Mouse (Mus musculus) midbrain, embryonic 15.5 days (tissue): ENCODE measurements around the gene C1rl. TPM values are rescaled to one million over a fixed set of nuclear protein-coding genes. Genes with fewer than 3 reads are reported as not detected.
"Not testable (repeated sequence)": the region's sequence is repeated elsewhere in the genome, so short reads cannot be mapped to it uniquely, and the experiment has no call there.

Experiments used
- ATAC-seq: fragments of 200-750 bp; cut with Nextera tagmentation; replicated peaks from 2 replicates; pipeline ENCODE4 v1.8.0; 2017; ENCODE audit warnings: moderate TSS enrichment
- H3K27ac ChIP-seq: fragments of 300-500 bp; sonication (generic); 2 replicates; pipeline ENCODE4 v1.5.1; 2015; ENCODE audit warnings: mild to moderate bottlenecking, inconsistent platforms
- H3K27me3 ChIP-seq: fragments of 300-500 bp; sonication (generic); replicated peaks from 2 replicates; pipeline ENCODE4 v1.6.1; 2015; ENCODE audit warnings: inconsistent platforms
- H3K36me3 ChIP-seq: fragments of 300-500 bp; sonication (generic); replicated peaks from 2 replicates; pipeline ENCODE4 v1.6.1; 2015; ENCODE audit warnings: inconsistent platforms
- H3K4me1 ChIP-seq: fragments of 300-500 bp; sonication (generic); 2 replicates; pipeline ENCODE4 v1.6.1; 2015; ENCODE audit warnings: inconsistent platforms
- H3K4me2 ChIP-seq: fragments of 300-500 bp; sonication (generic); 2 replicates; pipeline ENCODE4 v1.6.1; 2015; ENCODE audit warnings: inconsistent platforms, mild to moderate bottlenecking, moderate library complexity
- H3K4me3 ChIP-seq: fragments of 300-500 bp; sonication (generic); 2 replicates; pipeline ENCODE4 v1.5.1; 2015; ENCODE audit warnings: mild to moderate bottlenecking, inconsistent platforms
- H3K9ac ChIP-seq: fragments of 300-500 bp; sonication (generic); 2 replicates; pipeline ENCODE4 v1.6.1; 2015; ENCODE audit warnings: mild to moderate bottlenecking, inconsistent platforms
- H3K9me3 ChIP-seq: fragments of 300-500 bp; sonication (generic); 2 replicates; pipeline ENCODE4 v1.6.1; 2016; ENCODE audit warnings: inconsistent platforms
- WGBS: fragments of 180-500 bp; shearing (Covaris S2); methylation state at CpG from one replicate; pipeline ENCODE4 v1.1.7; 2015; ENCODE audit warnings: mixed read lengths; 5-methylcytosine and 5-hydroxymethylcytosine counted together
- polyA plus RNA-seq: library from polyadenylated mRNA; unstranded; fragments of >200 nt; fragmentation: Nextera tagmentation; extraction: Ambion mirVana; gene quantifications from 2 replicates; pipeline ENCODE4 v1.2.1, GENCODE M21; 2015

The C1rl gene
- polyA plus RNA-seq, 1 experiment from 2014 or later = 0.30 TPM

DNA sequence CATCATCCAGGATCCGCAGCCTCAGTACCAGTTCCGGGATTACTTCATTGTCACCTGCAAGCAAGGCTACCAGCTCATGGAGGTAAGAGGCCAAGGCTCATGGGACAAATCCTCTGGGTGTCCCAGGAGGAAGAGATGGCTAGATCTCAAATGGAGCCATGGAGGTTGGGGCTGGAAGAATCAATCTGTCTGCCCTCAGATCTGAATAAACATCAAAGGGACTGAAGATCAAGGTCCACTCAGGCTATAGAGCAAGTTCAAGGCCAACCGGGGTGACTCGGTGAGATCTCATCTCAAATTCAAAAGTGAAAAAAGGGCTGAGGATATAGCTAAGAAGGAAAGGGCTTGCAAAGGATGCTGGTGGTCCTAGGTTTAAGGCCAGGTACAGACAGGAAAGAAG lies 24.8 kb downstream of the C1rl start:
- ATAC-seq = not testable (repeated sequence)
- WGBS = 96% methylated on average over 4 of the region's 4 CpGs

GRCm38 (mm10) chr6:124522082-124522481 lies 29.2 kb downstream of the C1rl start:
- not testable (repeated sequence) for H3K4me1 ChIP-seq, ATAC-seq

More for the DNA sequence above, 24.8 kb downstream of the C1rl start:
- H3K4me2 ChIP-seq, H3K9ac ChIP-seq, H3K4me1 ChIP-seq, H3K9me3 ChIP-seq, H3K36me3 ChIP-seq, H3K27ac ChIP-seq, H3K27me3 ChIP-seq, H3K4me3 ChIP-seq: not testable (repeated sequence)

DNA sequence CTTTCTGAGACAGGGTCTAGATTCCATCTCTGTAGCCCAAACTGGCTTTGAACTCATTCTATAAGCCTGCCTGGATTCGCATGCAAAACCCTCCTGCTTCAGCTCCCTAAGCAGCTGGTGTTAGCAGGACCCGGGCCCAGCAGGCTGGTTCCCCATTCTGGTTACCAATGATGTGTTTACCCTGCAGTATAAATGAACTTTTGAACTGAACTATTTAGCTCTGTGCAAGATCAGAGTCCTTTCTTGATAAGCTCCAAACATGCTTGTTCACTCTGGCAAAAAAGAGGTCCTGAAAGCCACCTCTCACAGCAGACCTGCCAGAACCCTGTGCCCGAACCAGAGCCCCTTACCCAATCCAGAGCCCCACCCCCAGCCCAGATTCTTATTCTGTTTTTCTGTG lies 35.0 kb downstream of the C1rl start:
- Histone ChIP-seq H3K27me3 (no peaks in the 10 kb centered on the region), H3K4me1 (no peaks in the 10 kb centered on the region), H3K9ac (no peak overlapping the region), H3K4me2 (no peak overlapping the region), H3K9me3 (no peaks in the 10 kb centered on the region), H3K27ac (no peak overlapping the region), H3K4me3 (no peak overlapping the region), H3K36me3 (no peaks in the 10 kb centered on the region)
- no peak for ATAC-seq
- WGBS = 74% methylated on average over 3 of the region's 3 CpGs

More at GRCm38 (mm10) chr6:124522082-124522481, 29.2 kb downstream of the C1rl start:
- not testable (repeated sequence) for H3K4me2 ChIP-seq, H3K9ac ChIP-seq, H3K9me3 ChIP-seq, H3K27me3 ChIP-seq, H3K4me3 ChIP-seq, H3K36me3 ChIP-seq, H3K27ac ChIP-seq
- 74% methylated on average over 7 of the region's 7 CpGs for WGBS

DNA sequence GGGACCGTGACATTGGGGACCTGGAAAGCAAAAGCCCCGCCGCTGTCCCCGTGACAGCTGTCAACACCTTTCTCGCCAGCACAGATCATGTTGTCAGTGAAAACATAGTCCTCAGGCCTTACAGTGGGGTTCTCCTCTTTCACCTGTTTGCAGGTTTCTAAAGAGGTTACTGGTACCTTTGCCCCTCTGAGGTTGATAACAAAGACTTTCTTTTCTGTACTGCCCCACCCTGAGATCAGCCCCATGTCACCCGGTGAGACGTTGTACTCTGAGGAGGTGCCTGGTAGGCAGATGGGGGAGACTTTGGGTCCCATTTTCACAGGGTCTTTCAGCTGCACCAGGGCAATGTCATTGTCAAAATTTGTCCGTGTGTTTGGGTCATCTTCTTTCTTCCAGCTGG lies 38.2 kb downstream of the C1rl start:
- no peaks in the 10 kb centered on the region for H3K27me3 ChIP-seq
- no peak for ATAC-seq
- WGBS = 90% methylated on average over 8 of the region's 8 CpGs
- no peak overlapping the region for H3K4me2 ChIP-seq
- no peaks in the 10 kb centered on the region for H3K4me1 ChIP-seq
- no peak overlapping the region for H3K9ac ChIP-seq
- no peak overlapping the region for H3K27ac ChIP-seq
- no peaks in the 10 kb centered on the region for H3K9me3 ChIP-seq
- H3K4me3 ChIP-seq = no peak overlapping the region
- H3K36me3 ChIP-seq = no peaks in the 10 kb centered on the region

DNA sequence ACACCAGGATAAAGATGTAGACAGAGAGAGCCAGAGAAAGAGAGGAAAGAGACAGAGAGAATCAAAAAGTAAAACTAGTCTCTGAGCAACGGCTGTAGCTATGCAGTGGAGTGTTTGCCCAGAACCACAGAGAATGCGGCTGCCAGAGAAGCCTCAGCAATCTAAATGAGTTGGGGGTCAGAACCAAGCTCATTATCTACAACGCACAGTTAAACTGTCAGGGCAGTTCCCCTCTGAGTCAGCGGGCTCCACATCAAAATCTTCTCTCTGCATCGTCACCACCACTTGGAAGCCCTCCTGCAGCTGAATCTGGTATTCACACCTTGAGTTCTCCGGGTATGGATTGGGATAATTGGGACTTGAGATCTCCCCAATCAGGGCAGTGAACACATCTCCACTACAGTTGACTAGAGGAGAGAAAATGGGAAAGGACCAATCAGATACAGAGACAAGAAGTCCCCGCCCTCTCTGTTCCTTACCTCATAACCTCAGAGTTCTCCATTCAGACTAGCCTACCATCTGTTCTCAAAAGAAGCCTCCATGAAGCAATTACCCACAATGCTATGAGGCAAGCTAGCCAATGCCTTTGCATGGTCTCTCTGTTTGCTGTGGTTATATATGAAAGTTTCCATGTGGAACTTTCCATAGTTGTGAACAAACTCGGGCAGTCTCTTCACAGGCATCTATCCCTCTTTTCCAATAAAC lies 43.4 kb downstream of the C1rl start:
- not testable (repeated sequence) for H3K4me3 ChIP-seq, H3K4me2 ChIP-seq, H3K27ac ChIP-seq, H3K4me1 ChIP-seq, H3K9ac ChIP-seq, ATAC-seq, H3K27me3 ChIP-seq, H3K9me3 ChIP-seq, H3K36me3 ChIP-seq
- WGBS = 83% methylated on average over 8 of the region's 8 CpGs

- not testable (repeated sequence) for ATAC-seq, H3K9me3 ChIP-seq, H3K9ac ChIP-seq, H3K27ac ChIP-seq, H3K27me3 ChIP-seq, H3K4me1 ChIP-seq, H3K36me3 ChIP-seq, H3K4me2 ChIP-seq, H3K4me3 ChIP-seq
- 87% methylated on average over 2 of the region's 2 CpGs for WGBS
Measured at GRCm38 (mm10) chr6:124541176-124541575, 48.3 kb downstream of the C1rl start.

- not testable (repeated sequence) for H3K4me3 ChIP-seq, H3K4me1 ChIP-seq, H3K9ac ChIP-seq, H3K27ac ChIP-seq, ATAC-seq, H3K27me3 ChIP-seq, H3K4me2 ChIP-seq, H3K9me3 ChIP-seq, H3K36me3 ChIP-seq
- WGBS = 3% methylated on average over 1 of the region's 1 CpGs
Measured at GRCm38 (mm10) chr6:124542284-124542683, 49.4 kb downstream of the C1rl start, which contains the start of gene C1s1. Gene C1s1 (minus strand): TSS chr6:124542359.

- no peaks in the 10 kb centered on the region for H3K36me3 ChIP-seq
- H3K9me3 ChIP-seq = no peaks in the 10 kb centered on the region
- 91% methylated on average over 6 of the region's 6 CpGs for WGBS
- ATAC-seq = no peak
- no peak overlapping the region for H3K9ac ChIP-seq
- no peaks in the 10 kb centered on the region for H3K4me1 ChIP-seq
- no peak overlapping the region for H3K4me3 ChIP-seq
- H3K4me2 ChIP-seq = no peak overlapping the region
- H3K27ac ChIP-seq = no peak overlapping the region
- no peaks in the 10 kb centered on the region for H3K27me3 ChIP-seq
Measured at GRCm38 (mm10) chr6:124544466-124544865, 51.6 kb downstream of the C1rl start.

DNA sequence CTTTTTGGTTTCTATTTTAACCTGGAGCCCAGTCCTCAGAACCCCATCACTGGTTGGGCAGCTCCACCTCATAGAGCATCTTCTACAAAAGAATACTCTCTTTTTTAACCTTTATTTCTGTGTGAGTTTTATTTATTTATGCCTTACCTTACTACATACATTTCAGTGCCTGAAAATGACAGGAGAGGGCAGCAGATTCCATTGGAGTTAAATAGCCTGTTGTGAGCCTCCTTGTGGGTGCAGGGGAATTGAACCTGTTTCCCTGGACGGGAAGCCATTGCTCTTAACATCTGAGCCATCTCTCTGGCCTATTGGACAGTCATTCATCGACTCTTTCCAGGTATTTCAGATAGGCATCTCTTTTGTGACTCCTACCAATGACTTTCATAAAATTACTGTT lies 52.5 kb downstream of the C1rl start:
- 87% methylated on average over 2 of the region's 2 CpGs for WGBS
- no peak overlapping the region for H3K4me2 ChIP-seq
- H3K9ac ChIP-seq = no peak overlapping the region
- no peak for ATAC-seq
- no peaks in the 10 kb centered on the region for H3K4me1 ChIP-seq
- no peaks in the 10 kb centered on the region for H3K36me3 ChIP-seq
- no peaks in the 10 kb centered on the region for H3K9me3 ChIP-seq
- no peak overlapping the region for H3K27ac ChIP-seq
- no peak overlapping the region for H3K4me3 ChIP-seq
- H3K27me3 ChIP-seq = no peaks in the 10 kb centered on the region

DNA sequence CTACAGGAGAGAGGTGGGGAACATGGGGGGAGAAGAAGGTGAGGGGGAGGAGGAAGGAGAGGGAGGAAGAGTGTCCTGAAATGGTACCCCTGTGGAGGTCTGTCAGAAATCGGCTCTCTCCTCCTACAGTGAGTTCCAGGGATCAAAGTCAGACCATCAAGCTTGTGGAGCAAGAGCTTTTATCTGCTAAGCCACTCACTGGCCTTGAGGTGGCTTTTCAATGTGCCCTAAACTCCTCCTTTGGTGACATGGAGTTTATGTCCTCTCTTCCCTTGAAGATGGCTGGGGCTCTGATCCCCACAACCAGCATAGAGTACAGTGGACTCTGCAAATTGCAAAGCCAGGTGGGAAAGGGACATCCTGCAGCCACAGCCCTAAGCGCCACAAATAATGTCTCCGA lies 55.1 kb downstream of the C1rl start:
- not testable (repeated sequence) for ATAC-seq, H3K36me3 ChIP-seq, H3K27ac ChIP-seq, H3K4me2 ChIP-seq, H3K9me3 ChIP-seq, H3K4me3 ChIP-seq, H3K4me1 ChIP-seq, H3K27me3 ChIP-seq, H3K9ac ChIP-seq
- WGBS = 87% methylated on average over 3 of the region's 3 CpGs

DNA sequence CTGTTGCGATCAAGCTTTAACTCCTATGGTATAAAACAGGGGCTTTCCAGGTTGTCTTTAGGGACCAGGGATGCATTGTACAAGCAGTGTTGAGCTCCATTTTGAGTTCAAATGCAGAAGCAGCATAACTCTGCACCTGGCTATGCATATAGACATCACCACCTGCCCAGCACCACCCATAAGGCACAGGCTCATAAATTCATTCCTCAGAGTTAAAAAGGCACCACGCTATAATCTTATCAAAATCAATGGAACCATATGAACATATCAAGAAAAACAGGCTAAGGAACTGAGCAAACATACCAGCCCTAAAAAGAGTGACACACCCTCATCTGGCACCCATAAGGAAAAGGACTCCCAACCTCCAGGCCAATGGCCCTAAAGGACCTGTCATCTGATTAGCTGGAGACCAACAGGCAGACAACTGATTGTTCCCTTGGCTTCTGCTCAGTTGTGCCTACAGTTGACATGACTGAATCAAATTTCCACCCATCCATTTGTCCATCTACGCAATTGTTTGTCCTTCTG lies 56.2 kb downstream of the C1rl start:
- peaks cover 4% of the 10 kb centered on the region; the same call in 1 of the 2 replicates for H3K9me3 ChIP-seq
- no peak overlapping the region for H3K4me3 ChIP-seq
- no peaks in the 10 kb centered on the region for H3K4me1 ChIP-seq
- 90% methylated on average over 3 of the region's 3 CpGs for WGBS
- no peak overlapping the region for H3K27ac ChIP-seq
- H3K36me3 ChIP-seq = no peaks in the 10 kb centered on the region
- H3K27me3 ChIP-seq = no peaks in the 10 kb centered on the region
- no peak overlapping the region for H3K4me2 ChIP-seq
- H3K9ac ChIP-seq = no peak overlapping the region
- no peak for ATAC-seq

DNA sequence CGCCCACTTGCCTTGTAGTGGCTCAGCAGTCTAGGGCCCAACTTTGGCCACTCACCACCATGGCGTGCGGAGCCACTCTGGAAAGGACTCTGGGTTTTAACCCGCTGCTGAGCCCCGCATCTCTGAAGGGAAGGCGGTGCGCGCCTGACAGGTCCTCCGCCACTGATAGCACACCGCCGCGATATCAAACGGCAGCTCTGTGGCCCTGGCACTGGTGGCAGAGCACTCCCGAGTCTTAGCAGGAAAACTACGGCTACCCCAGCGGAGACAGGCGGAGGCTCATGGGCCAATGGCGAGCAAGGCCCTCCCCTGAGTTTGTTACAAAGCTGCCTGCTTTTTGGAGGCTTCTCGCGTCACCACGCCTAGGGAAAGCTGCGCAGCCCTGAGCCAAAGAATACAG lies 59.9 kb downstream of the C1rl start:
- Histone ChIP-seq H3K9ac (no peak overlapping the region), H3K4me2 (no peak overlapping the region), H3K36me3 (no peaks in the 10 kb centered on the region), H3K9me3 (peaks cover 4% of the 10 kb centered on the region; the same call in 1 of the 2 replicates), H3K4me1 (no peaks in the 10 kb centered on the region), H3K4me3 (no peak overlapping the region), H3K27ac (no peak overlapping the region), H3K27me3 (no peaks in the 10 kb centered on the region)
- no peak for ATAC-seq
- whole genome bisulfite sequencing = 74% methylated on average over 22 of the region's 22 CpGs

DNA sequence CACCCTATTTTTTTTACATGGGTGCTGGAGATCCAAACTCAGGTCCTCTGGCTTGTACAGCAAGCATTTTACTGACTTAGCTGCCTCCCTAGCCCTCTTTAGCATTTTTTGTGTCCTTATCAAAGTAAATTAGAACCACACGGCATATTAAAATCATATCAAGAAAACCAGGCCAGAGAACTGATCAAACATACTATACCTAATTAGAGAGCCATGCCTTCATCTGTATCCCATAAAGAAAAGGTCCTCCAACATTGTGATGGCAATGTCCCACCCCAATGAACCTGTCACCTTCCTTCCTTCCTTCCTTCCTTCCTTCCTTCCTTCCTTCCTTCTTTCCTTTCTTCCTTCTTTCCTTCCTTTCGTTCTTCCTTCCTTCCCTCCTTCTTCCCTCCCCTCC lies 63.0 kb downstream of the C1rl start:
- not testable (repeated sequence) for H3K9me3 ChIP-seq, H3K27ac ChIP-seq, H3K27me3 ChIP-seq, H3K9ac ChIP-seq, H3K4me1 ChIP-seq, H3K4me3 ChIP-seq, H3K36me3 ChIP-seq, H3K4me2 ChIP-seq, ATAC-seq
- 64% methylated on average over 2 of the region's 2 CpGs for WGBS
